Mouse (Mus musculus) limb, embryonic 11.5 days (tissue): ENCODE measurements at regions not wholly inside any gene's neighbourhood (a gene's known extent, or its start where the extent isn't known, plus 50 kb on each side); places are given as distances from the start of the nearest gene placed in this dataset.

Experiments
- ATAC-seq: fragments of 200-750 bp; cut with Nextera tagmentation; 2 replicates; pipeline ENCODE4 v1.8.0; 2017; ENCODE audit warnings: low read depth; ENCODE audit not compliant: insufficient number of reproducible peaks, low FRiP score, low TSS enrichment
- DNase-seq: peaks from one replicate; pipeline ENCODE4 v3.0.0-alpha.2; 2015; ENCODE audit warnings: low spot score
- H3K27ac ChIP-seq: fragments of 300-500 bp; sonication (generic); replicated peaks from 2 replicates; pipeline ENCODE4 v1.5.1; 2014; ENCODE audit warnings: low read depth, mild to moderate bottlenecking, low read length
- H3K27me3 ChIP-seq: fragments of 300-500 bp; sonication (generic); 2 replicates; pipeline ENCODE4 v1.6.1; 2014; ENCODE audit warnings: mild to moderate bottlenecking, low read length, mixed read lengths; ENCODE audit not compliant: control insufficient read depth, insufficient read depth
- H3K36me3 ChIP-seq: fragments of 300-500 bp; sonication (generic); 2 replicates; pipeline ENCODE4 v1.6.1; 2014; ENCODE audit warnings: mild to moderate bottlenecking, low read length, moderate library complexity, mixed read lengths; ENCODE audit not compliant: control insufficient read depth, insufficient read depth
- H3K4me1 ChIP-seq: fragments of 300-500 bp; sonication (generic); 2 replicates; pipeline ENCODE4 v1.6.1; 2014; ENCODE audit warnings: low read length, mixed read lengths; ENCODE audit not compliant: control insufficient read depth, insufficient read depth
- H3K4me2 ChIP-seq: fragments of 300-500 bp; sonication (generic); 2 replicates; pipeline ENCODE4 v1.6.1; 2014; ENCODE audit warnings: low read depth, mild to moderate bottlenecking, moderate library complexity; ENCODE audit not compliant: severe bottlenecking
- H3K4me3 ChIP-seq: fragments of 300-500 bp; sonication (generic); 2 replicates; pipeline ENCODE4 v1.5.1; 2014; ENCODE audit warnings: low read depth, low read length
- H3K9ac ChIP-seq: fragments of 300-500 bp; sonication (generic); 2 replicates; pipeline ENCODE4 v1.6.1; 2014; ENCODE audit warnings: mild to moderate bottlenecking, low read length
- H3K9me3 ChIP-seq: fragments of 300-500 bp; sonication (generic); 2 replicates; pipeline ENCODE4 v1.6.1; 2016; ENCODE audit warnings: low read length; ENCODE audit not compliant: control insufficient read depth
- WGBS: fragments of 180-500 bp; shearing (Covaris S2); extraction: QIAGEN DNeasy Blood & Tissue Kit; methylation state at CpG from one replicate; pipeline ENCODE4 v1.1.7; 2014; 5-methylcytosine and 5-hydroxymethylcytosine counted together

DNA sequence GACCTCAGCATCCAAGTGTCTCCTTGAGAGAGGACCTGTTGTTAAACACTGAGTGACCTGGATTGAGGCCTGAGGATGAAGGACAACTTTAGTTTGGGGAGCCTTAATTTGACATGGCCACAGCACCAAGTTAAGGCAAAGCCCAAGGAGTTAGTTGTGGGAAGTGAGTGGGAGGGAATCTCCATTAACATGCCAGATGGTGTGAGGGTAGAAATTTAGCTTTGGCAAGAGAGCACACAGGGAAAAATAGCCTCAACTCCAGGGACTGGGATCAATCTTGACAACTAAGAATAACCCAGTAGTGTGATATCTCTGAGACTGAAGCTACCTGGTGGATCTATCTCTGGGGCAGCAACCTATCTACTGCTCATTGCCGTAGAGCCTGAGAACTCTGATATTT, 105.4 kb downstream of the Ahr start:
- no peaks in the 10 kb centered on the region for H3K4me1 ChIP-seq
- ATAC-seq (no peak), DNase-seq (no peak)
- no peaks in the 10 kb centered on the region for H3K36me3 ChIP-seq
- 97% methylated on average over 1 of the region's 1 CpGs for WGBS
- no peaks in the 10 kb centered on the region for H3K9me3 ChIP-seq
- H3K27ac ChIP-seq = no peak overlapping the region
- no peak overlapping the region for H3K9ac ChIP-seq
- H3K4me3 ChIP-seq = no peak overlapping the region
- H3K4me2 ChIP-seq = no peak overlapping the region
- no peaks in the 10 kb centered on the region for H3K27me3 ChIP-seq

DNA sequence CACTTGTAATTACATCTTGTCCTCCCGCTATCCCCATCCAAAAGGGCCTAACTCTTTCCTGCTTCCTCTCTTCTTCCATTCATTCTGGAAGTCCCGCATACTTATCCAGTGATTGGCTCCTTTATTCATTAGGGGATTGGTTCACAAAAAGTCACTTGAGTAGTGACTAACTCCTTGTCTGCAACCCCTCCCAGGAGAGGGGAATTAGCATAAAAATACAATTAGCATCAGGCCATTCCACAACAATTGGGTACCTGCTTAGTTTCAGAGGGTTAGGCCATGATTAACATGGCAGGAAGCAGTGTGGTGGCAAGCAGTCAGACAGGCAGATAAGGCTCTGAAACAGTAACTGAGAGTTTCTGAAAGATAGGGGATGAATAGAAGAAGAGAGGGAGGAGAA, 115.6 kb downstream of the Ahr start:
- Histone ChIP-seq H3K4me3 (no peak overlapping the region), H3K9me3 (no peaks in the 10 kb centered on the region), H3K9ac (no peak overlapping the region), H3K4me1 (no peaks in the 10 kb centered on the region), H3K27ac (no peak overlapping the region), H3K4me2 (no peak overlapping the region), H3K27me3 (no peaks in the 10 kb centered on the region), H3K36me3 (no peaks in the 10 kb centered on the region)
- no peak for ATAC-seq
- WGBS = 90% methylated on average over 2 of the region's 2 CpGs
- no peak for DNase-seq

DNA sequence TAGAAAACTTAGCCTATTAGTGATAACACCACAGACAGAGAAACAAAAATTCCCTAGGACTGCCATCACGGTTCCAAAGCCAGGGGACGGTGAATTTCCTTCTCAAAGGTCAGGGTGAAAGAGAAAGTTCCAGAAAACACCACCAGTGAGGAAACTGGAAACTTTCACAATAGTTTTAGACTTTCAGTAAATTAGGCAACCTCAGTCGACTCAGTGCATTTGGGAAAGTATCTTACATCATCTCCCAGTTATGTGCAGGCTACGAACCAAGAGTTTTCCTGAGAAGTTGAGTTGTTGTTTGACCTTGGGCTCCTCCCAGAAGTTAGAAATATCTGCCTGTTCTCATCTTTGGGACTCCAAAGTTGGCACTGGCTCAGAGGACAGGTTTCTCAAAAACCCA, 116.9 kb downstream of the Ahr start:
- H3K9ac ChIP-seq = no peak overlapping the region
- no peaks in the 10 kb centered on the region for H3K4me1 ChIP-seq
- no peak overlapping the region for H3K27ac ChIP-seq
- no peaks in the 10 kb centered on the region for H3K36me3 ChIP-seq
- DNase-seq = no peak
- 85% methylated on average over 4 of the region's 4 CpGs for WGBS
- no peaks in the 10 kb centered on the region for H3K9me3 ChIP-seq
- H3K4me2 ChIP-seq = no peak overlapping the region
- ATAC-seq = no peak
- H3K4me3 ChIP-seq = no peak overlapping the region
- no peaks in the 10 kb centered on the region for H3K27me3 ChIP-seq

DNA sequence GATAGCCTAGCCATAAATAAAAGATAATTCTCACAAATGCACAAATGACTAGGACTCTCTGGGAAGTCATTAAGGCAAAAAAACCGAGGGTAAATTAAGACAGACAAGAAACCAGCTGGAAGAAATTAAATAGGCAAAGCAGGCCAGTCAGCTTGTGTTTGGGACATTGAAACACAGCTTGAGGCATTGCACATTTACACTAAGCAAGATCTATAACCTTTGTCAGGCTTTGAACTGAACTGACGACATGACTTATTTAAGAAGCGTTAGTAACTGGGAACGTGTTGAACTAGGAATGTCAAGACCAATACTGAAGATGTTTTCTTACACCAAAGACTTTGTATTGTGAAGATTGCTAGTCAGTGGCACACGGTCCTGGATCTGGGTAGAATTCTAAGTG, 118.3 kb downstream of the Ahr start:
- H3K4me3 ChIP-seq = no peak overlapping the region
- no peak overlapping the region for H3K9ac ChIP-seq
- H3K4me1 ChIP-seq = no peaks in the 10 kb centered on the region
- 18% methylated on average over 5 of the region's 5 CpGs for WGBS
- no peak overlapping the region for H3K27ac ChIP-seq
- H3K36me3 ChIP-seq = no peaks in the 10 kb centered on the region
- H3K4me2 ChIP-seq = no peak overlapping the region
- H3K27me3 ChIP-seq = no peaks in the 10 kb centered on the region
- no peaks in the 10 kb centered on the region for H3K9me3 ChIP-seq
- DNase-seq = no peak
- no peak for ATAC-seq

DNA sequence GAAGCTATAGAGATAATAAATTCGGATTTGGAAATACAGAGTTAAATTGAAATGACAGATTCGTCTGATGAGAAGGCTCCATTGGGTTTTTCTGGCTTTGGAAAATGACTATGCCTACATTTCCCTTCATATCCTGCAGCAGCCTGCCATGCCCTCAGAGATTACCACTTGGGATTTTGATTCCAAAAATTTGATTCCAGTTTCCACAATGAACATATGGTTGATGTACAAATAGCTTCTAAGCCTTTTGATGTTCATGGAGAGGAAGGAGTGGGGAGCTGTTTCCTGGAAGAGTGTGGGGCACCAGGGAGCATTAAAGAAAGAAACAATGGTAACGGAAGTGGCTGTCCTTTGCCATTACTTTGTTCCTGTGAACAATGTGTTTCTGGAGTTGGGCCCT, 122.1 kb downstream of the Ahr start:
- Histone ChIP-seq H3K4me2 (no peak overlapping the region), H3K4me3 (no peak overlapping the region), H3K9me3 (no peaks in the 10 kb centered on the region), H3K27ac (no peak overlapping the region), H3K27me3 (no peaks in the 10 kb centered on the region), H3K9ac (no peak overlapping the region), H3K4me1 (no peaks in the 10 kb centered on the region), H3K36me3 (no peaks in the 10 kb centered on the region)
- 81% methylated on average over 3 of the region's 3 CpGs for WGBS
- ATAC-seq (no peak), DNase-seq (no peak)

DNA sequence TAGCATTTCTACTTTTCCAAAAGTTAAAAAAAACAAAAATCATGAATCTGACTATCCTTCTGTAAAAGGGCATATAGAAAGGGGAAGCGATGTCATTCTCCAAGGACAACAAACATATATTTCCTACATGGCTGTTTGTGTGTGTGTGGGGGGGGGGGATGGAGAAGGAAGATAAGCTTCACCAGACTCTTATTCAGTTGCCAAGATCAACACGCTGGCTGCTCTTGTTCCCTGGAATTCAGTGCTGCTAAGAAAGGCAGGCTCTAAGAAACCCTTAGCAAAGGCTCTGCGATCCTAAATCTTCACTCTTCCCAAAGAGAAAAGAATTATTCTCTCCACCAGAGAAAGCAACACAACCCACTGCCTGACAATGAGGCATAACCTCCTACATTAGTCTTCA, 126.4 kb downstream of the Ahr start:
- no peaks in the 10 kb centered on the region for H3K4me1 ChIP-seq
- 85% methylated on average over 3 of the region's 3 CpGs for WGBS
- DNase-seq (no peak), ATAC-seq (no peak)
- H3K9ac ChIP-seq = no peak overlapping the region
- no peaks in the 10 kb centered on the region for H3K27me3 ChIP-seq
- no peak overlapping the region for H3K4me3 ChIP-seq
- no peaks in the 10 kb centered on the region for H3K36me3 ChIP-seq
- no peak overlapping the region for H3K27ac ChIP-seq
- H3K9me3 ChIP-seq = no peaks in the 10 kb centered on the region
- no peak overlapping the region for H3K4me2 ChIP-seq

DNA sequence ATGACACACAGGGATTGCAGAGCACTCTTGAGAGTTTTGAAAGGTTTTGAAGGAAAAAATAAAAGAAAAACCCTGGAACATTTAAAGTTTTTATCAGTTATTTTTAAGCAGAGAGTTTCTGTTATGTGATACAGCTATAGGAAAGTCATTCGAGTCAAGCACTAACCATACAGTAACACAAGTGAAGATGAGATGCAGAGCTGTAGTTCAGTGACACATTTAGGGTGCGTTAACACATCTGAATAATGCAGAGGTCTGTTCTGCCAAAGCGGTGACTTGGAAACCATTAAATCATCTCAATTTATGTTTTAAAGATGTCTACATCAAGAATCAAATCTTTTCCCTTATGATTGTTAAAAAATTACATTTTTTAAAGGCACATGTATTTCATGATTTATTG, 126.8 kb downstream of the Ahr start:
- Histone ChIP-seq H3K36me3 (no peaks in the 10 kb centered on the region), H3K4me1 (no peaks in the 10 kb centered on the region), H3K27me3 (no peaks in the 10 kb centered on the region), H3K27ac (no peak overlapping the region), H3K4me2 (no peak overlapping the region), H3K4me3 (no peak overlapping the region), H3K9me3 (no peaks in the 10 kb centered on the region), H3K9ac (no peak overlapping the region)
- WGBS = 87% methylated on average over 3 of the region's 3 CpGs
- DNase-seq (no peak), ATAC-seq (no peak)

DNA sequence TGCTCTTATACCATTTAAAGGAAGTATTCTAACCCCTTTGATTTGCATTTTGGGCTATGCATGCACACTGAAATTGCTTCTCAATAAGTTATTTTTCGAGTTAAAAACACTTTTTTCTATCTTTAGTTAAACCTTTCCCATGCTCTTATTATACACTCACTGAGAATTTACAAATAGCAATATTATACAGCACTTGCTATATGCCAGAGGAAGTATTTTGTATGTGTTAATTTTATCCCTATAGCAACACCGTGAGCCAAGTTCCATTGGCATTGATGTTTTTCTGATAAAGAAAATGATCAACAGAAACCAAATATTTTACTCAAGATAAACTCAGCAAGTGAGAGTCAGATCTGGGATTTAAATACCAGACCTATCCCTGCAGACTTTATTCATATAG, 133.0 kb downstream of the Ahr start:
- 70% methylated on average over 2 of the region's 2 CpGs for WGBS

DNA sequence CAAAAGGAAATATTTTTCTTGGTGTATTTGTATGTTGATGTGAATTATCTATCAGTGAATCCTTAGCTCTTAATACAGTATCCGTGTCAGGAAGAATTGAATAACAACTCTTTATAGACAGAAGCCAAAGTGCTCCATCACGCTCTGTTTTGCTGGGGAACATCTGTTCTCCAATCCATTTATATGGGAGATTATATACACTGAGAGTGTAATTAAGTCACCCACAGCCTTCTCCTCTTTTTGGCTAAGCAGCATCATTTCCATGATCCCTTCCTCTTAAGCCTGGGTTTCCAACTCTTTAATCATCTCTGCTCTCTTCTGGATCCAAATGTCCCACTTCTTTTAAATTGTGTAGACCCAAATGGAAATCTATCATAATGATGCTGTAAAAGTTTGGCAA, 133.6 kb downstream of the Ahr start:
- WGBS = 90% methylated on average over 2 of the region's 2 CpGs
- Histone ChIP-seq H3K4me1 (no peaks in the 10 kb centered on the region), H3K27ac (no peak overlapping the region), H3K4me3 (no peak overlapping the region), H3K9me3 (no peaks in the 10 kb centered on the region), H3K36me3 (no peaks in the 10 kb centered on the region), H3K27me3 (no peaks in the 10 kb centered on the region), H3K4me2 (no peak overlapping the region), H3K9ac (no peak overlapping the region)
- ATAC-seq (no peak), DNase-seq (no peak)

More for the DNA sequence above, 133.0 kb downstream of the Ahr start:
- no peaks in the 10 kb centered on the region for H3K27me3 ChIP-seq
- no peaks in the 10 kb centered on the region for H3K36me3 ChIP-seq
- DNase-seq = no peak
- ATAC-seq = no peak
- no peaks in the 10 kb centered on the region for H3K4me1 ChIP-seq
- H3K4me2 ChIP-seq = no peak overlapping the region
- no peak overlapping the region for H3K27ac ChIP-seq
- no peaks in the 10 kb centered on the region for H3K9me3 ChIP-seq
- H3K4me3 ChIP-seq = no peak overlapping the region
- no peak overlapping the region for H3K9ac ChIP-seq
